Mouse (Mus musculus): ENCODE measurements at regions not wholly inside any gene's neighbourhood (a gene's known extent, or its start where the extent isn't known, plus 50 kb on each side); places are given as distances from the start of the nearest gene placed in this dataset.

GRCm38 (mm10) chr2:178771881-178772280 is 341.6 kb downstream of the Cdh26 start:
- no peak for ATAC-seq (ENCODE audit: insufficient number of reproducible peaks, low FRiP score, low TSS enrichment)

- ATAC-seq (ENCODE audit: insufficient number of reproducible peaks, low FRiP score, low TSS enrichment): no peak
Measured at GRCm38 (mm10) chr2:178784822-178785589, 354.7 kb downstream of the Cdh26 start.

DNA sequence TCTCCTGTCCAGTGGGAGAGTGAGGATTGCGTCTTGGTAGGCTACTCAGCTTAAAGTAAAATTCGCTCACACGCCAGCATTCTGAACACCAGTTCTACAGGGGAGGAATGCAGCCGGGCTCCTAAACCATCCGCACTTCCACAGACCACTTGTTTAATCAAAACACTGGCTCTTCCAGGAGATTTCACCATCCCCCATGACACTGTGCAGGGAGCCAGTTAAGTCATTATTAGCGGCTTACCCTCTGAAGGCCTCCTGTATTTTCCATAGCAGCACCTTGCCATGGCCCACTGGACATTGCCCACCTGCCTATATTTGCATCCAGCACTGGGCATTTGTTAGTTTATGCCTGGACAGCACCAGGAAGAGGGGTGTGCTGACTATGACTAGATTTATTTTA is 355.5 kb downstream of the Cdh26 start:
- no peak for ATAC-seq (ENCODE audit: insufficient number of reproducible peaks, low FRiP score, low TSS enrichment)

- ATAC-seq (ENCODE audit: insufficient number of reproducible peaks, low FRiP score, low TSS enrichment): no peak
Measured at GRCm38 (mm10) chr2:178795841-178796240, 365.5 kb downstream of the Cdh26 start.

GRCm38 (mm10) chr2:178801464-178801863 is 371.1 kb downstream of the Cdh26 start:
- no peak for ATAC-seq (ENCODE audit: insufficient number of reproducible peaks, low FRiP score, low TSS enrichment)

DNA sequence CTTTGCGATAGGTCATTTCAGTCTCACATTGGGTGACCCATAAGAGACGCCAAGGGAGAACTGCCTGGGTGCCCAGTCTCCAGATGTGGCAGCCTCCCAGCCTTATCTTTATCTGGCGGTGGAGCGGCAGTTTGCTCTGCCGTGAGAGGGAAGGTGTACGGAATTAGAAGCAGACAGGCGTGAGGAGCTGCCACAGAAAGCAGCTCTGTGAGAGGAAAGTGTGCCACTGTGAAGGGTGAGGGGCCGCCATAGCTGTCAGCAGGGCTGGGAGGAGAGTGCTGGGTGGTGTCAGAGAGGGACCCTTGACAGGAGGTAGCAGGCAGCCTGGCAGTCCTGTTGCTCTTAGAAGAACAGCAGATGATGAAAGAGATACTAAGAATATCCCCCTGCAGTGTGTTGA is 375.0 kb downstream of the Cdh26 start:
- ATAC-seq (ENCODE audit: insufficient number of reproducible peaks, low FRiP score, low TSS enrichment): no peak

GRCm38 (mm10) chr2:178821552-178821951 is 391.2 kb downstream of the Cdh26 start:
- ATAC-seq (ENCODE audit: insufficient number of reproducible peaks, low FRiP score, low TSS enrichment): no peak

DNA sequence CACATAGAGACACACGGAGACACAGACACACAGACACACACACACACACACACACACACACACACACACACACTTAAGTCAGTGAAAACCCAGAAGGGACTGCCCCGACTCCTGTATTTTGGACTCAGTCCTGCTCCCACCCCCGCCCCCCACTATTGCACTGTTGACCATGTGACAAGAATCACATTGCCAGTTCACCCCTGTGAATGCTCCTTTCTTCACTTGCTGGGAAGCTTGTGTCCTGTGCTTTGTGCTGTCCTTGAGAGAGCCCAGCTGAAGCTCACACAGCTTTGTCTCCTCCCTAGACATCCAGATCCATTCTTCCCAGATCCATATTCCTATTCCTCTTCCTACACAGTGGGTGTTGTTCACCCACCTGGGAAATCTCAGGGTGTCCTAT is 400.0 kb downstream of the Cdh26 start:
- no peak for ATAC-seq (ENCODE audit: insufficient number of reproducible peaks, low FRiP score, low TSS enrichment)

DNA sequence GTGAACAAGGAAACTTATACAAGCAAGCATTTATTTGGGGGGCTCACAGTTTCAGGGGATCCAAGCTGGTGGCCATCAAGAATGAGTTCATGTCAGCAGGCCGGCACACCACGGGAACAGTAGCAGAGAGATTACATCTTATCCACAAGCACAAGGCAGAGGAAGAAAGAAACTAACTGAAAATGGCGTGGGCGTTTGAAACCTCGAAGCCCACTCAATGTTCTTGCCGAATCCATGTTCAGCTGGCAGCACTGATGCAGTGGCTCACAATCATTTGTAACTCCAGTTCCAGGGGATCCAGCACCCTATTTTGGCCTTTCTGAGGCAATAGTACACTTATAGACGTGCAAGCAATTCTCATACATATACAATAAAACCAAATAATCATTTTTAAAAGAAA is 404.7 kb downstream of the Cdh26 start:
- ATAC-seq (ENCODE audit: insufficient number of reproducible peaks, low FRiP score, low TSS enrichment): no peak

- ATAC-seq (ENCODE audit: insufficient number of reproducible peaks, low FRiP score, low TSS enrichment): no peak
Measured at GRCm38 (mm10) chr2:178838571-178838970, 408.2 kb downstream of the Cdh26 start.

GRCm38 (mm10) chr2:178840975-178841374 is 410.6 kb downstream of the Cdh26 start:
- ATAC-seq (ENCODE audit: insufficient number of reproducible peaks, low FRiP score, low TSS enrichment): no peak

- ATAC-seq (ENCODE audit: insufficient number of reproducible peaks, low FRiP score, low TSS enrichment): no peak
Measured at GRCm38 (mm10) chr2:178842595-178842994, 412.3 kb downstream of the Cdh26 start.

DNA sequence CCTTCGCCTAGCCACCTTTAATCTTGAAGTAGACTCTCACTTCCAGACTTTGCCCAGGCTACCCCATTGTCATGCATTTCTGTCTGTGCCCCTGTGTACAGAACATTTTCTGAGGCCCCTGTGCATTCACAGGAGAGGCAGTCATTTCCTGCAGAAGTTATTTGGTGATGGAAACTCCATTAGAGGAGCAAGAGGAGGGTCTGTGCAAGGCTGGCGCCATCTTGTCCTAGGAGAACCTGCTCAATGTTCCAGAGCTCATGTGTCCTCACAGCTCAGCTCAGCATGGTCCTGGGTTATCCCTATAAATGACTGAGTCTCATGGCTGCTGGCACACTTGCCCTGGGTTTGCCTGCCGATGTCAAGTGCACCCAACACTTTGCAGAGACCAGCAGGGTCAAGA is 413.1 kb downstream of the Cdh26 start:
- ATAC-seq (ENCODE audit: insufficient number of reproducible peaks, low FRiP score, low TSS enrichment): no peak

GRCm38 (mm10) chr2:178844561-178844960 is 414.2 kb downstream of the Cdh26 start:
- no peak for ATAC-seq (ENCODE audit: insufficient number of reproducible peaks, low FRiP score, low TSS enrichment)

DNA sequence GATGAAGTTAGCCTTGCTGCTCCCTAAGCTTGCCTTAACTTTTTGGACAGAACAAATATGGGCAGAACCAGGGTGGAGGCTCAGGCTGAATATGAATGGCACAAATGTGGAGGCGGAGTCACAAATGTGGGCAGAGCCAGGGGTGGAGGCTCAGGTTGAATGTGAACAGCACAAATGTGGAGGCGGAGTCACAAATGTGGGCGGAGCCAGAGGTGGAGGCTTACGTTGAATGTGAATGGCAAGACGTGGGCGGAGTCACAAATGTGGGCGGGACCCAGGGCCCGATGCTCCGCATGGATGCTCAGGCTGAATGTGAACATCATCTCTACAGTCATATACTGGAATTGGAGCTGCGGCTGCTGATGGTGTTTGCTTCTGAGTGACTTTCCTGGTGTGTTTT is 420.0 kb downstream of the Cdh26 start:
- no peak for ATAC-seq (ENCODE audit: insufficient number of reproducible peaks, low FRiP score, low TSS enrichment)

DNA sequence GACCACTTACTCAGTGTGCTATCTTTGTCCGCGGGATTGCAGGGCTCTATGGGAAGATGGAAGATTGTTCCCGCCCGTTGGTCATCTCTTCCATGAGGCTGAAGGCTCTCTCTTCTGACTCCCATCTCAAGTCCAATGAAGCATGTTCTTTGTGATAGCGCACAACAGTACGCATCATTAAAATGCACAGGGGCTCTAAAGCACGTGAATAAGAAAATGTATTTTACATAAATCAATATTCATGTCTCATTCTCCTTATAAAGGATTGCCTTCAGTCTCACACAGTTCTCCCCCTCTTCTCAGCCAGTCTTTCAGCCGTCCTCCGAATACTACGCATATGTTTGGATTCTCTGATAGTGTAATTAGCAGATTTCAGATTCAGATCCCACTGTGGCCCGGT is 420.4 kb downstream of the Cdh26 start:
- ATAC-seq (ENCODE audit: insufficient number of reproducible peaks, low FRiP score, low TSS enrichment): no peak

DNA sequence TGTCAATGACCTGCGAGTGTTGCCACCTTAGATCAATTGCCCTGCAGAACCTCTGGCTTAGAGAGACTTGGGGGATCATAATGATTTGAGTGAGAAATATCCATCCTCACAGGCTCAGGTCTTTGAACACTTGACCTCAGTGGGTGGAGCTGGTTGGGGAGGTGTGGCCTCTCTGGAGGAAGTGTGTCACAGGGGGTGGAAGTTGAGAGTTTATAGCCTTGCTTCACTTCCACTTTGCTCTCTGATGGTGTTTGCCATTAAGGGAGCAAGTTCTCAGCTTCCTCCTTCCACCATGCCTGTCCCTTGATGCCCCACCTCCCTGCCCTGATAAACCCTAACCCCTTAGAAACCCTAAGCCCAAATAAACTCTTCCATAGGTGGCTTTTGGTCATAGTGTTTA is 423.7 kb downstream of the Cdh26 start:
- no peak for ATAC-seq (ENCODE audit: insufficient number of reproducible peaks, low FRiP score, low TSS enrichment)

DNA sequence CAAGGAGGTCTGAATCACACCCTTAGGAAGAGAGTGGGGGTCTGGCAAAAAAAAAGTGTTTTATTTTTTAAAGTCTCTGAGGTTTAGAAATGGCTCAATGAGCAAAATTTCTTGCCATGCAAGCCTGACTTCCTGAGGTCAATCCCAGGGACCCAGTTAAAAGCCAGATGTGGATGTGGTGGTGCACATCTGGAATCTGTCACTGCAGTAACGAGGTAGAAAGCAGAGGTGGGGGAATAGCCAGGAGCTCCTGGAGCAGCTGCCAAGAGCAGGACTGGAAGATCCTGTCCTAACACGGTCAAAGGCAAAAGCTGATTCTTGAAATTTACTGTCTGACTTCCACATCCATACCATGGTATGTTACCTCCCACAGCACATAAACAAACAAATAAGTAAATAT is 424.4 kb downstream of the Cdh26 start:
- ATAC-seq (ENCODE audit: insufficient number of reproducible peaks, low FRiP score, low TSS enrichment): no peak

- ATAC-seq (ENCODE audit: insufficient number of reproducible peaks, low FRiP score, low TSS enrichment): no peak
Measured at GRCm38 (mm10) chr2:178862620-178863019, 432.3 kb downstream of the Cdh26 start.

DNA sequence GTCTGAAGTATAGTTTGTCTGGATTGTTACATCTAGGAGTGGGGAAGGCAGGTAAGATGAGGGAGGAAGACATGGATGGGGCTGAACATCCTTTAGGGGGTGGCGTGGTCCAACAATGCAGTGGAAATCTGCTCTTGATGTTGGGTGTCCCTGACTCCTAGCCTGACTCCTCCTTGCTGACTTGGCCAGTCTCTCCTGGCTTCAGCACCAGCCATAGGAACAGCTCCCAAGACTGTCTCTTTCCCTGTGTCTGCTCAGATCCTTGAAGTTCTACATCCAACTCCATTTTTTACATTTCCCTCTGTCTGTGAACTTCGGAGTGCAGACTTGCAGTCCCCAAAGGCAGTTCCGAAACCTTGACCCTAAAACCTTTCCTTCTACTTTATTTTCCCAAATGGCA is 436.8 kb downstream of the Cdh26 start:
- ATAC-seq (ENCODE audit: insufficient number of reproducible peaks, low FRiP score, low TSS enrichment): no peak

DNA sequence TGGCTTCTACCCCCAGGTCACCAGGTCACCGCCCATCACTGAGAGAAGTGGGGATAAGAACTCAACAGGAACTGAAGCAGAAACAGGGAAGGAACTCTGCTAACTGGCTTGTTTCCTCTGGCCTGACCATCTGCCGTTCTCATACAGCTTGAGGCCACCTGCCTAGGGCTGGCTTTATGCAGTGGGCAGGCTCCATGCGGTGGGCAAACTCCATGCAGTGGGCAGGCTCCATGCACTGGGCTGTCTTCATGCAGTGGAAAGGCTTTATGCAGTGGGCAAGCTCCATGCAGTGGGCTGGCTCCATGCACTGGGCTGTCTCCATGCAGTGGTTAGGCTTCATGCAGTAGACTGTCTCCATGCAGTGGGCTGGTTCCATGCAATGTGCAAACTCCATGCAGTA is 438.8 kb downstream of the Cdh26 start:
- ATAC-seq (ENCODE audit: insufficient number of reproducible peaks, low FRiP score, low TSS enrichment): no peak

DNA sequence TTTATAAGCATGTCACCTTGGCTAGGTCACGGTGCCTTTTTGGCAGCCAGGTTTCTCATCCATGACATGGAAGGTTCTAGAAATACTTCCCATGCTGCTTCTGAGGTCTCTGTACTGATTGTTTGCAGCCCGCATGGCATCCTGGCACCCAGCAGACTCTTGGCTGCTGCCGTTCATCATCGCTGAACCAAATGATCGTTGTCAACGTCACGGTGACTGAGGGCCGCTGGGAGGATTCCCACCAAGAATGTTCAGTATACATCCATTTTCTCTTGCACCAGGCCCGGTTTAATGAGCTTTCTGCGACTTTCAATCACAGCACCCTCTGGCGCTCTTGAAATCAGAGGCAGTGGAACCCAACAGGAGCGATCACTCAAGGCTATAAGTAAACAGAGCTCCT is 448.1 kb downstream of the Cdh26 start:
- no peak for ATAC-seq (ENCODE audit: insufficient number of reproducible peaks, low FRiP score, low TSS enrichment)

GRCm38 (mm10) chr2:178885686-178886085 is 455.4 kb downstream of the Cdh26 start:
- ATAC-seq (ENCODE audit: insufficient number of reproducible peaks, low FRiP score, low TSS enrichment): no peak

Measured in cerebellum, adult (tissue).